Mouse (Mus musculus): ENCODE data around the gene Nap1l4. TPM values are rescaled to one million over a fixed set of nuclear protein-coding genes. Genes with fewer than 3 reads are reported as not detected.

Nap1l4 gene
- 36.4 and 41.5 TPM in 2 replicates for polyA plus RNA-seq (2012; rRNA removed)

DNA sequence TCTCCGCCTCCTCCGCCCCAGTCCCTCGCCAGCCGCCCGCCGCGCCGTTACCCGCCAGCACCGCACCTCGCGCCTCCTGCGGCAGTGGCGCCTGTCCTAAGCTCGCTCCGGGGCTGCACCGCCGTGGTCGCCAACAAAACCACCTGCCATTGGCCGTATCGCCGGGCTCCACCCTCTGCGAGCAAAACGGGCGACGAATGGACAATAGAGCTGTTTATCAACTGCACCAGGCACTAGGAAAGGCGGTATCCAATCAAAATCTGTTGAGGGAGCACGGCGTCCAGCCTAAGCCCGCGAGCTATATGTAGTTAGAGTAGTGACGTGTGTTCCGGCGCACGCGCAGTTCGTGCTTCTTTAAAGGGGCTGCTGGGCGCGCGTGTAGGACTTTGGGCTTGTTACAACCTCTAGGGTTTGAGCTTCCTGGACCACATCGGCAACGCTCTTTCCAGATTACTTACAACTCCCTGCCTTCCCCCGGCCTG is at the start of gene Nap1l4:
Gene Nap1l4 (minus strand): TSS at position 131 of the 482 bp plus-strand sequence.

DNA sequence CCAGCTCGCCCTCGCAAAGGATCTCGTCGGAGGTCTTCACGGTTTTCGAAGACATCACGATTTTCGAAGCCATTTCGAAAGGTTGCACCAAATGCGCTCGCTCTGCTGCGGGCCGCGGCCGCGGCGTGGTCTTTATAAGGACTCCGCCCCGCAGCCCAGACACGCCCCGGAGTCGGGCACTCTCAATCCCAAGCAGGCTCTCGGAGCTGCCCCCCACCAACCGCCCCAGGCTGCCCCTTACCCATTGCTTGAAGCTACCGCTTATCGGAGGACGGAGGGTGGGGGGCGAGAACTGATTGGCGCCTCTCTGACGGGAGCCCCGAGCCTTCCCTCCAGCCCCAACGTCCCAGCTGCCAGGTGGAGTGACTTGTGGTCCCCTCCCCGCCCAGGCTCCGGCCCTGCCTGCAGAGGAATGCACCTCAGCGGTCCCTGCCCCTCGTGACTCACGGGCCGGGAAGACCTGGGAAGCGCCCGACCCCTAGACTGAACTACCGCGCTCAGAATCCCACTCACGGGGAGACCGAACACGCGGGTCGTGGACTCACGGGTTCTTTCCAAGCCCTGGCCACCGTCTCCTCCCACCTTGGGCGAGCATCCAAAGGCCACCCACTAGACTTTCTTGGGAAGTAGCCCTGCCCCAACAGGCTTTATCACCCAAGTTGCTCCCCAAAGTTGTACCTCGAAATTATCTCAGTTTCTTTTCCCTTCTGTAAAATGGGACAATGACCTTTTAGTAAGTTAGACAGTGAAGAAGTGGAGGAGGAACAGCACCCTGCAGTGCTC is 46.3 kb downstream of the Nap1l4 start, which contains the start of gene Phlda2:
Gene Phlda2 (minus strand): TSS at position 733 of the 783 bp plus-strand sequence.

DNA sequence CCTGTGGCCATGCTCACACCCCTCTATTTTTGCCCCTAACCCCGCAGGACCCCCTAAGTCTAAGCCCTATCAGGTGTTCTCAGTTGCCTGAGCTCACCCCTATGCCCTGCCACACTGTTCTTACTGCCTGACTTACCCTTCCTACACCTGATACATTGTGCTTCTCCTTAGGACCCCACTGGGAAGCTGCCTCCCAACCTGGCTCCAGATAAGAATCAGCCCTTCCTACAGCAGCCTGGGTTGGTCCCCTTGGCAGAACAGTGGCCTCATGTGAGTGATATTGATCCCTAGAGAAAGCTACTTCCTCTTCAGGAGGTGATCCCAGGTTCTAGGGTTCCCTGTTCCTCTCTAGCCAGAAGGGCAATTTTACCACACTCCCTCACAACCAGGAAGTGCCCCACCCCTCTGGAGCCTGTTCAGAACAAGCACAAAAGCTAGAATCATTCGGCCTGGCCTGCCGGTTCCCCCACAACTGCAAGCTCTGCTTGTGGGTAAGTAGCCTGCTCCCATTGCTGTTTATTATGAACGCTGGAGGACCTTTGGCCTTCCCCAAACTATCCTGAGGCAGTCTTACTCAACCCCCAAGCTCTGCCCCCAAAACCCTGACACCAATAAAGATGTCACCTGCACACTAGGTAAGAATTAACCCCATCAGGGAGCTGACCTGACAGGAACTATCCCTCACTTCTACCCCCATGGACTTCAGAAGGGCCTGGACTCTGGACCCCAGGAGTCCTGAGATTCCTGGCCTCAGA is 75.4 kb downstream of the Nap1l4 start, which contains the start of gene Slc22a18:
Gene Slc22a18 (plus strand): TSS at position 390 of the 755 bp plus-strand sequence.

Other genes starting within 250 kb of the Nap1l4 start
- 13.2 and 18.0 TPM in 2 replicates for gene Cdkn1c, start 88.1 kb downstream of the Nap1l4 start, polyA plus RNA-seq (2012; rRNA removed)
- 239 and 336 TPM in 2 replicates for gene Slc22a18, start 75.4 kb downstream of the Nap1l4 start, polyA plus RNA-seq (2012; rRNA removed)
- 7.0 and 7.4 TPM in 2 replicates for gene Phlda2, start 46.0 kb downstream of the Nap1l4 start, polyA plus RNA-seq (2012; rRNA removed)
- 13.5 and 14.9 TPM in 2 replicates for gene Cars, start 51.0 kb upstream of the Nap1l4 start, polyA plus RNA-seq (2012; rRNA removed)
- 0.14 and 0.21 TPM in 2 replicates for gene Tnfrsf26, start 79.6 kb upstream of the Nap1l4 start, polyA plus RNA-seq (2012; rRNA removed)
- 1.9 and 2.1 TPM in 2 replicates for gene Tnfrsf22, start 100.6 kb upstream of the Nap1l4 start, polyA plus RNA-seq (2012; rRNA removed)
- 3.5 and 3.7 TPM in 2 replicates for gene Tnfrsf23, start 136.8 kb upstream of the Nap1l4 start, polyA plus RNA-seq (2012; rRNA removed)
- gene Osbpl5, start 207.9 kb upstream of the Nap1l4 start, polyA plus RNA-seq (2012; rRNA removed): 45.7 and 55.9 TPM in 2 replicates
- not detected in 2 replicates for gene Mrgprg, start 217.9 kb upstream of the Nap1l4 start, polyA plus RNA-seq (2012; rRNA removed)
- 3.1 and 4.2 TPM in 2 replicates for gene Mrgpre, start 235.4 kb upstream of the Nap1l4 start, polyA plus RNA-seq (2012; rRNA removed)

Data from colon, adult 2 months (tissue).